Mouse (Mus musculus): ENCODE data around the gene Bet1l. TPM values are rescaled to one million over a fixed set of nuclear protein-coding genes. Genes with fewer than 3 reads are reported as not detected.

The Bet1l gene
- total RNA-seq, 4 experiments from 2014 or later: 20.7 to 26.7 (median 23.2) TPM

DNA sequence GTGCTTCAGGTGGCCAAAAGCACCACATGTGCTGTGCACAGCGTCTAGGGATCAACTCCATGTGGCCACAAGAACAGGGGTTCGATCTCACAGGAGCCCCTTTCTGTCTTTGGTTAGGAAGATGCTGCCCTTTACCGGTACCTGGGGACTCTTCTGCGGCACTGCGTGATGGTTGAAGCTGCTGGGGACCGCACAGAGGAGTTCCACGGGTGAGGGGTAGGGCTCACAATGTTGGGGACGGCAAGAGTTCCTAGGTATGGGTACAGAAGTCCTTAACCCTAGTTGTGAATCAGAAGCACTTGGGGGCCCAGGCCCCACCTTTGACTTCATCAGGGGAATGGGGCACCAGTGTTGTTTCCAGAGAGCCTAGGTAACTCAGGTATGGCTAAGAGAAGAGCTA, 1.4 kb upstream of the Bet1l start:
- no peak for DNase-seq (ENCODE audit: low spot score in 2 of 2)

DNA sequence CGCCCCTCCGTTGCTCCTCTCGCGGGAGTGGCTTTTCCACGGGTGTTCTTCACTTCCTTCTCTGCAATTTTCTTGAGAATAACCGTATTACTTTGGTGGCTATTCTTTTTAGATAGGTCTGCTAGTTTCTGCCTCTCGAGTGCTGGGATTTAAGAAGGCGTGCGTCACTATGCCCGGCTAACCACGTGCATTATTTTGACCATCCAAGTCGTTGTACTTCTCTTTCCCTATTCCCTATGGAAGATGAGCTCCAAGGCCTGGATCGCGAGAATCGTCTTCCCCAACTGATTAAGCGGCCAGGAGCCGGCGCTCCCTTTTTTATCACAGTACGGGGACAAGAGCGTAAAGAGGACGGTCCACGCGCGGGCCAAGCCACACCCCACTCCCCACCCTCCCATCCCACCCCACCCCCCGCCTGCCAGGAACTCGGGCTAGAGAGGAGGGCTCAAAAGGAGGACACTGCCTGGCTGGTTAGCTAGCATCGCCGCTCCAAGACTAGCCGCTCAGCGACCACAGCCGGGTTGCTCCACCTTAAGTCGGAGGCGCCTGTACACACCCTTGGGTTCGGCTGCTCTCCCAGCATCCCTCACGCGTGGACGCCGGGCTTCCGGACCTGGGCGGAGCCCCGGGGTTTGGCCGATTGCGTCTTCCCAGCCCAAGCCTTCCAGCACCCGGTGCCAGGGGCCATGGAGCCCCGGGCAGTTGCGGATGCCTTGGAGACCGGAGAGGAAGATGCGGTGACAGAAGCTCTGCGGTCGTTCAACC, 410 bp downstream of the Bet1l start, which contains the start of gene Ric8a:
Gene Ric8a, plus strand, starts transcription at position 173 of the 765 bp plus-strand sequence.
- peak; percentile 85 to 88 for DNase-seq (ENCODE audit: low spot score in 2 of 2)

DNA sequence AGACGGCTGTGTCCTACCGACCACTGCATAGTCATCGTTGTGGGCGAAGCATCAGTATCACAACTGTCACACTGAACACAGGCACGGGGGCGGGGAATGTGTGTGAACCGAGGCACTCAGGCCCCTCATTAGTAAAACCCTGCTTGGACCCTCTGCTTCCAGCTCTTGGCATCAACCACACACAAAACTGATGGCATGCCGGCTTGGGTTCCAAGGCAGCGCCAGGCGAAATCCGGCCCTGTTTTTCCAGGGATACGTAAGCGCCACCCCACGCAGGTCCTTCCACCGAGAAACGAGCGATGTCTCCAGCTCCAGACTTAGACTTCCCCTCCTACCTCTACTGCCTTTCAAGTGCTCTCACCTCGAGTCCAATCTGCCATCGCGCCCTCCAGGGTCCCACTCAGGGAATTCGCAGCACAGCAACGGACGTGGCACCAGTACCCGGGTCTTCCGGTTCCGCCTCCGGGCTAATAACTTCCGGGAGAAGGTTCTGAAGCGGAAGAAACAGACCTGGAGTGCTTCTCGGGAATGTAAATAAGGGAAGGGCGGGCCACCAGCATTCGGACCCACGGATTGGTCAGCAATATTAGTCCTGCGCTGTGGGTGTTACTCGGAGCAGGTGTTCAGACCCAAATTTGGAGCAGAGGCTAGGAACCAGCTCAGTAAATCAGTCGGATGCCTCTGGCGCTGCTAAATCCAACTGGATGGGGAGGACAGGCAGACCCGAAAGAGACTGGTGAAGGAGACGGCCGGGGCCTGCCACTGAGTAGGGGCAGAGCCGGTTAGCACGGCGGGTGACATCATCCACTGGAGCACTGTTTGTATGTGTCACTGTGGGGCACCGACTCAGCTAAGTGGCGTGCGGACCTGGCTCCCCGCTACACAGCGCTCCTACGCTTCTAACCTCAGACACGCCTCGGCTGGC, 1.3 kb downstream of the Bet1l start, which contains the start of gene Gm45785:
Gene Gm45785, minus strand, starts transcription at position 472 of the 925 bp plus-strand sequence.
- DNase-seq (ENCODE audit: low spot score in 2 of 2): peak; percentile 69 to 87

DNA sequence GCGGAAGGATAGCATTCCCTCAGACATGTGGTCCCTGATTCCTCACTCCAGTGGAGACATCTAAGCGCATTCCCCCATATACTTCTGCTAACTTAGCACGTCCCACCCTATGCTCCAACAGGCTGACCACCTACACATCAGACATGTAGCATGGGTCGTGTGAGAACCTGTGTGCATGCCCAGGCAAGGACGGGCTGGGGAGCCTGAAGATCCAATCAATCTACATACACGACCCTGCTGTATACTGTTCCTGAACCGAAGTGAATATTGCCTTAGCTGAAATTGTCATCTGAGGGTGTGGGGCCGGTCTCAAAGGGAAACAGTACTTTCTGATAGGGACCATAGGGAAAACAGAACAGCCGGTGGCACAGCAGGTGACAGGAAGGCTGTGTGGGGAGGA, 2.2 kb downstream of the Bet1l start:
- DNase-seq (ENCODE audit: low spot score in 2 of 2): no peak

DNA sequence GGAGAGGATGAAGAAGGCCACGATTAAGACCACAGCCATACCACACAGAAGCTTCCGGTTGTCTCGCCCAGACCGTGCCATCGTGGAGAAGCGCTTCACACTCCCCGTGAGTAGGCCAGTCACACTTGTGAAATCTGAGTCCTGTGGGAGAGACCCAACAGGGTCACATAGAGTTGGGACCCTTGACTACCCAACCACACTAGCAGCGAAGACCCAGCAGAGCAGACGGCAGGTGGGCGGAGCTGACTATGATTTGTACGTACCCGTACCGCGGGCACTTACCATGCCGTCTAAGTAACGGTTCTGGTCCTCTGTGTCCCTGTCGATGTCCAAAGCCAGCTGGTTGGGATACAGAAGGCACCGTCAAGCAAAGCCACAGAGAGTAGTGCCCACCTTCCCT, 2.9 kb downstream of the Bet1l start:
- DNase-seq (ENCODE audit: low spot score in 2 of 2): no peak

DNA sequence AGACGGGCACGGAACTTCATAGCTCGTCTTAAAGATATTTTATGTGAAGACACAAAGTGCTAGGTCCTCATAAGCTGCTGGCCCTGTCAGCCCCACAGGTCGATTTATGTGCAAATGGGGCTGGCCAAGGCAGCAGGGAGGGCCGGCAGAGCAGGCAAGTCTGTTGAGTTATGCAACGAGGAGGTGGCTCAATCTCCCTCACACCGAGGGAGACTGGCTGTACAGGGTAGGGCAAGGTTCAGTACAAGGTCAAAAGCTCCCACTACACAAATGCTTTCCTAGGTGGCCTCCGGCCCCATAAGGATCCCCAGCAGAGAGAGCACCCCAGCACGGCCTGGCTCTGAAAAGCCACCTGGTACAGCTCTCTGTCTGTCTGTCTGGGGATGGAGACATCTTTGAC, 4.0 kb downstream of the Bet1l start:
- no peak for DNase-seq (ENCODE audit: low spot score in 2 of 2)

DNA sequence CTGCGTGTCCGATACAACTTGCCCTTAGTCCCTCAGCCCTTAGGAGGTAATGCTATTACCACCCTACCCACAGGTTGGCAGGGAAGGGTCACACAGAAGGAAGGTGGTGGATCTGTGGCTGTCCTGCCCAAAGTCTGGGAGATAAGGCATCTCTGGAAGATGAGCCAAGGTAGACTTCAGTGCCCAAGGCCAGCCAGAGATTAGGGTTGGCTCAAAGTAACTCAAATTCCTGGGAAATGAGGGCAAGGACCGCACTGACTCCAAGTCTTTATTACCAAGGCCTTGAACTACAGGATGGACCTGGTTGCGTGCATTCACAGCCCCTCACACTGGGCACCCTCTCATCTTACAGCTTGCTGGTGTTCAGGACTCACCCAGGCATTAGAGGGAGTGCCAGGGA, 5.5 kb downstream of the Bet1l start:
- no peak for DNase-seq (ENCODE audit: low spot score in 2 of 2)

DNA sequence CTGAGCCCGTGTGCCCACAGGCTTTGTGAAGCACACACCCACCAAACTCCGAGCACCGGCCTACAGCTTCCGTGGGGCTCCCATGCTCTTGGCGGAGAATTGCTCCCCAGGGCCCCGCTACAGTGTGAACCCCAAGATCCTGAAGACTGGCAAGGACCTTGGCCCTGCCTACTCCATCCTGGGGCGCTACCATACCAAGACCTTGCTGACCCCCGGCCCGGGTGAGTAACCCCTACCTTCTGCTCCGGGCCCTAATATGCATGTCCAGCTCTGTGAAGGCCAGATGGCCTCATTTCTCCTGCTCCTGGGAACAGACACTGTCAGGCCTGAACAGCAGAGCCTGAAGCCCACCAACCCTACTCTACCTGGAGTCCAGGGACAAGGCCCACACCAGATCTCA, 8.8 kb downstream of the Bet1l start:
- no peak for DNase-seq (ENCODE audit: low spot score in 2 of 2)

DNA sequence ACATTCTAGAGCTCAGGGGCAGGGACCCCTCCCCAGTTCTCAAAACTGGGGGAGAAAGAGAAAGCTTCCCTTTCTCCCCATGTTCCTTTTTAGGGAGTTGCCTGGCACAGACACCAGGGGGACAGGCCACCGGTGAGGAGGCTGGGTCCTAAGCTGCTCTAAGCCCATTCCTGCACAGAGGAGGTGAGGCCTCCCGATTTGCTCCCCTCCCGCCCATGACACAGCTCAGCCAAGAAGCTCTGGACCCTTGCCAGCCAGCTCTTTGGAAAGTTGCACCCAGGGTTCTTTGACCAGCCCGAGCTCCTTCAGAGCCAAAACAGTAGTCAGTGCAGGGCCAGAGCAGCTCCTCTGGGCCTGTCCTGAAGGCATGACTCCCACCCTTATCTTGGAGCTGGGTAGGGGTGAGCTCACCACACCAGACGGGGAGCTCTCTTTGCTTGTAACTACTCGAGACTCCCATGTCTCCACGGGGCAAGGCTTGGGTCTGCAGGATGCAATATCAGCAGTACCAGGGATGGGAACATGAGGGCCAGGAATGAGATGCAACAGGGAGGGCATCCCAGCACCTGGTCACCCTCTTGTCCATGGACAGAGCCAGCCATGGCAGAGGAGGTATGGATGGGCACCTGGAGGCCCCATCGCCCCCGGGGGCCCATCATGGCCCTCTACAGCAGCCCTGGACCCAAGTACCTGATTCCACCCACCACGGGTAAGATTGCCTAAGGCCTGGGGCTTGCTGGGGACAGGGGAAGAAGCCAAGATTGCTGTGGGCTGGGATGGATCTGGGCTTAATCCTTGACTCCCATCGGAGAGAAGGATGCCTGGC, 9.4 kb downstream of the Bet1l start, which contains the start of gene Odf3:
Gene Odf3, plus strand, starts transcription at position 51 of the 826 bp plus-strand sequence.
- no peak for DNase-seq (ENCODE audit: low spot score in 2 of 2)

DNA sequence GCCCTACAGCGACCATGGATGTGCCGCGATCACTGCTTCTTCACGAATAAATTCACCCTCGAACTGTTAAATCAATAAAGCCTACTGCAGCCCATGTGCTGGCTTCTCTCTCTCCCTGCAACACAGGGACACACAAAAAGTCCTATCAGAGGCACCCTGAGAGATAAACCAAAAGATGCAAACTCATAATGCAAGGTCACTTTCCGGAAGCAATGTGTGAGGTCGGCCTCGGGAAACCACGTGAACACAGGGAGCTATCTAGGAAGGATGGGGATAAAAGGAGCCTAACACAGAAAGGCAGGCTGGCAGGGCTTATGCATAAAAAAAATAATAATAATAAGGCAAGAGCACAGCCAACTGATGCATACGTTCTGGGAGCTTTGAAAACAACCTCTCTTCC, 10.7 kb downstream of the Bet1l start:
- DNase-seq (ENCODE audit: low spot score in 2 of 2): no peak

DNA sequence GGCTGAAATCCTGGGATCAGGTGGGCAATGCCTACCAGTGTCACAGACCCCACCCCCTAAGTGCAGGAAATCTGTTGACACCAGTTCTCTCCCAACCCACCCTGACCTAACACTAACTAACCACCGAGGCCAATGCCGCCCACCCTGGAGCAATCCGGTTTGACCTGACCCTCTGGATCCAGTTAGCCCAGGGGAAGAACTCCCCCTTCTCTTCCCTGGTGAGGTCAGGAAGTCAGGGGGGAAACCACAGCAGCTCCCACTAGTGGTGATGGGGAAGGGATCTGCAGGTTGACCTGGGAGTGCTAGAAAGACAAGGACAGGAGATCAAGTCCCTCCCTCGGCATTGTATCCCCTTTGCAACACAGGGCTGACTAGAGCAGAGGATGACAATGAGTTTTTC, 11.7 kb downstream of the Bet1l start:
- DNase-seq (ENCODE audit: low spot score in 2 of 2): no peak

DNA sequence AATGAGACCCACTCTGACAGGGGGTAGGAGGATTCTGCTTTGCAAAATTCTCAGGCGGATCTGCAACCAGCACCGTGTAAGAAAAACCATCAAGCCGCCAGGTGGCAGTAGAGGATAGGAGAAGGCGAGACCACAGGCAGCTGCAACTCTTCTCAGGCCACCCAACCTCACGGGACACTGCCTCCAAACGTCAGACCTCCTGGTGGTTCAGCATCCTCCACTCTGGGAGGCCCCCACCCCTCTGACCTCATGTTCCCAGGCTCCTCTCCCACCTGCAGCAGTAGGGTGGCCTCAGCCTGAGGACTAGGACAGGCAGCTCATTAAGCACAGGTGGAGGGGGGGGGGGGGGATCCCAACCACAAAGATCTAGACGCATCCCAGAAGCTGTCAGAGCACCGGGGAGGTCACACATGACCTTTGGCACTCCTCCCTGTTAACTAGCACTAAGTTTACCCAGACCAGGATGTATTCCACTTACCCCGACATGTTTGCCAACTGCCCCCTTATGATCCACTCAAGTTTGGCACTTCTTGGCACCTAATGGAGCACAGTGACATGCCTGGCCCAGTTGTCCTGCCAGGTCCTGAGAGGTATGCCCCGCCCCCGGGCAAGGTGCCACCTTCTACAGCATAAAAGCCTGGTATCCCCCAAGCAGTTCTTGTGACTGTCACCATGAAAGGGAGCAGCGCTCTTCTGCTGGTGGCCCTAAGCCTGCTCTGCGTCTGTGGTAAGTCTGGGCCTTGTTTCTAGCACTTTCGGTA, 12.3 kb downstream of the Bet1l start, which contains the start of gene Scgb1c1:
Gene Scgb1c1, plus strand, starts transcription at position 643 of the 761 bp plus-strand sequence.
- DNase-seq (ENCODE audit: low spot score in 2 of 2): peak; percentile 55 to 79

DNA sequence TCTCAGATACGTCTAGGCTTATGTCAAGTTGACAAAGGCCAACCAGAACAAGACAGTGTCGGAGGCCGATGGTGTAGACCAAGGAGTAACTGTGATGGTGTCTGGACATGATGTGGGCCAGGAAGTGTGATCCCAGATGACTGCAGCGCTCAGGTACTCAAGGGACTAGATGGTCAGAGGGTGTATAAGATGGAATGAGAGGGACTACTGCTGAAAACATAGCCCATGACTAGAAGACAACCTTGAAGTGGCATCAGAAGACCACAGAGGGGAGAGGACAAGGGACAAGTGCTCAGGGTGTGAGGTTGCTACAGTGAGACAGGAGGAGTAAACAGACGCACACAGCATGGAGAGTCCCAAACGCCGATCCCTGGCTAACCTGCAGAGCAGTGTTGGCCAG, 13.6 kb downstream of the Bet1l start:
- DNase-seq (ENCODE audit: low spot score in 2 of 2): no peak

DNA sequence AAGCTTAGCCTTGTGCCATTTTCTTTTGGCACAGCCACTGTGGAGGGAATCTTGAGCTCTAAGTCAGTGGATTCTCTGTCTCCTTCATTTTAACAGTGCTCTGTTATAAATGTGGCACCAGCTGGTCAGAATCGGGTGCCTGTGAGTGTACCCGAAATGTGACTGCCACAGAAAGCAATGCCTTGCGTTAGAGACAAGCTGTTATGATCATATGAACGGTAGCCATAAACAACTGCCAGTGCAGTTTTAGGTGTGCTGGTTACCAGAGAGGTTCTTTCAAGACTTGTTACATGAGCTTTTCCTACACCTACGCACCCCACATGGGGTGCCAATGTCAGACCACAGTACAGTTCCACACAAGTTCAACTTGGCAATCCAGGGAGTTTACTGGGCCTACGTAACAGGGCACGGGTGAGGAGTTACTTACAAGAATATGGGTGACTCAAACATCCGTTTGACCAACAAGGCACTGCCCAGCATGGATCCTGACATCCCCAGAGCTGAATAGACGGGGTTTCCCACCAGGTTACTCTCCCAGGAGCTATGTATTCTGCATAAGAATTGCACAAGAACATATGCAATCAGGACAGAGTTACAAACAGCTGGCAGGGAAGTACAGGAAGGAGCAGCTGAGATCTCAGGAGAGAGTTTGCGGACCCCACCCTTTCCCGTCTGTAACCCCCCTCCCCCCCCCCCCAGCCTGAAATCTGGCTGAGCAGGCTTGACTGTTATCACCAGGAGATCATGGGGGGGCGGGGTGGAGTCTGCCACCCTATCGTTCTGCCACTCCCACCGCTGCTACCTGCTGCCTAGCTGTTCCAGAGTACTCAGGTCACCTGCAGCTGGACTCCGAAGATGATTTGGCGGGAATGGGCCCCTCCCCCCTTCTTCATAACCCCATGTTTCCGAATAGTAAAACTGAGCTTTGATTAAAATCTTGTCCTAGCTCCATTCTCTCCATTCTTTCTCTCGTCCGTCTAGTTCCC, 16.3 kb downstream of the Bet1l start:
- DNase-seq (ENCODE audit: low spot score in 2 of 2): no peak

DNA sequence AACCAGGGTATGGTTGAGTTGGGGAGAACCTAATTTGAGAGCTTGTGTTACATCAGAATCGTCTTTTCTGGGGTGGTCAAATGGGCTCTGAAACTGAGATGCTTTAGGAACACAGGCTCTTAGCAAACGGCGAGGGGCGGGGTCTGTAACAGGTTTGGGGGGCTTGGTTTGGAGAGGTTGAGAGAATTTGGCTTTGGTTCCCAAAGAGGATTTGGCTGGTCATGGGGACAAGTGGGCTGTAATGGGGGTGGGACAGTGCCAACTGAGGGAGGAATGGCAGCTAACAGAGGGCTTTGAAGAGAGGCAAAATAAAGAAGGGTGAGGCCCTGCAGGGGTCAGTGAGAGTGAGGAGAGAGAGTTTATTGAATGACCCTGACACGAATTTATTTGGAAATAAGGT, 17.8 kb downstream of the Bet1l start:
- no peak for DNase-seq (ENCODE audit: low spot score in 2 of 2)

DNA sequence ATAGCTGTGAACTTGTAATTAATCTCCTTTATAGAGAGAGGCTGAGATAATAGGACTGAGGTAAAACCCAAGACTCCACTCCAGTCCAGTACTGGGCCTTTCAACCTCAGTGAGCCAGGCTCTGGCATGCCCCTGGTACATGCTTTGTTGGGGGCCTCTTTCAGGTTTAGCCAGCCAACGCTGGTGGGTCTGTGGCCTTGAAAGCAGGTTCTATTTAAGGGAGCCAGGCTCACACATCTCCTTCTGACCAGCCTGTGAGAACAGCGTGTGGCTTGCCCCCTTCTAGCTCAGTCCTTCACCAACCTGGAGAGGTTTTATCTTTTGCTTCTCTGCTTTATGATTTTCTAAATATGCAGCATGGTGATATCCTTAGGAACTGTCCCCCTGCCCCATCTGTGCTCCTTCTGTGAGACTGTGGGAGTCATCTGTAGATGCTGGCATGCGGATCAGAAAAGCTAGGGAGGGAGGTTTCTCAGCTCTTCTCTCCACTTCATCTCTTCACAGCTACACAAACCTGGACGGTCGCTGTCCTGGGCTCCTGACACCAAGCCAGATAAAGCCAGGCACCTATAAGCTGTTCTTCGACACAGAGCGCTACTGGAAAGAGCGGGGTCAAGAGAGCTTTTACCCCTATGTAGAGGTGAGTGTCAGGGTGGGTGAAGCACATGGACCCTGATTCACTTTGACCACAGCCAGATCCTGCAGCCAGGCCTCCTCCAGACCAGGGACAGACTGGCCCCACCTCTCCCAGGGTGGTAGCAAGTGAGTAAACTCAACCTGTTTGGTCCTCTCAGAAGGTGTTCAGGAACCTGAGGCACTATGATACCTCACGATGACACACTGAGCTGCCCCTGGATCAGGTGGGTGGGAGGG, 20.9 kb downstream of the Bet1l start:
- DNase-seq (ENCODE audit: low spot score in 2 of 2): peak in 1 of 2 experiments; percentile 72

DNA sequence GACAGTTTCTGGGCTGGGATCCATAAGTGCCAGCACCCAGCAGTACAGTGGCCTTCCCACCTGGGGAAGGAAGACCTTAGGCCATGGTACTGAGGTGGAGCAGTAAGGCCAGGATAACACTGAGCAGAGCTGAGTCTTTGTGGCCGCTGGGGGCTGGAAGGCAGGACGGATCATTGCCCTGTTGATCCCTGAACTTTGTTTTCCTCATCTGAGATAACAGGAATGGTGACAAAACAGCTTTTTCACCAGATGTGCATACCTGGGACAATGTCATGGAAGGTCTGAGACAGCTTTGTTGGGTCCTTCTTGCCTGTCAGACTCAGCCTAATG, 21.7 kb downstream of the Bet1l start:
- no peak for DNase-seq (ENCODE audit: low spot score in 2 of 2)

DNA sequence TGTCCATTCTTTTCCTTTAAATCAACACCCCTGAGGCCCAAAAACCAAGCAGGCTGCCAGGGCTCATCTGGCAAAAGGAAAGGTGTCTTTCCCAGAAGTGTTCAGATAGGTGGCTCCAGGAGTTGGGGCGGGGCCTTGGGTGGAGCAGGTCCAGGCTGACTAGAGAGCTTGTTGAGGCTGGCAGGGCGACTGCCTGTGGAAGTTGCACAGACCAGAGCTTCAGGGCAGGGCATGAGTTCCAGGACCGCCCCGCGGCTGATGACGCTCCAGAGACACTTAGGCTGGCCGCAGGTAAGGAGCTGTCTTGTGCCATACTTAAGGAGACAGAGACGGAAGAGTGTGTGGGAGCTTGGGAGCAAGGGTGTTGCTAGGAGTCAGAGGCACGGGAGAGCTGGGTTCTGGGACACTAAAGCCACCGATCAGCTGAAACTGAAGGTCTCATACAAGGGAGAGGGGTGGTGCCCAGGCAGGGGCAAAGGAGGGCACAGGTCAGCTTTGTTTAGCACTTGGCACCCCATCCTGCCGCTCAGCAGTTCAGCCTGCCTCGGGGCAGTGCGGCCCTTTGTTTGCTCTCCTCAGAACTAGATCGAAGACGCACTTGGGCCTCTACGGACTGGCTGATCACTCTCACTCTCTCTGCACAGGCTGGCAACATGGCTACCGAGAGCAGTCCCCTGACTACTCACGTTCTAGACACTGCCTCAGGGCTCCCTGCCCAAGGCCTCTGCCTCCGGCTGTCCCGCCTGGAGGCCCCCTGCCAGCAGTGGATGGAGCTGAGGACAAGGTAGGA, 22.2 kb downstream of the Bet1l start, which contains the start of gene Urah:
Gene Urah, plus strand, starts transcription at position 51 of the 790 bp plus-strand sequence.
- DNase-seq (ENCODE audit: low spot score in 2 of 2): no peak

Measured in left cerebral cortex, adult 8-10 months (tissue).